Mouse (Mus musculus): ENCODE measurements around the gene Ksr1.

- TF ChIP-seq POLR2A (IDR thresholded peaks at IDR 0.05; ENCODE audit: borderline replicate concordance, control insufficient read depth, low read depth, low read length) (no peak), CTCF (IDR thresholded peaks at IDR 0.05; ENCODE audit: control insufficient read depth, insufficient read depth, low read length) (no peak)
Observed at GRCm38 (mm10) chr11:79144043-79144591, 2.1 kb downstream of the Ksr1 start.

All from bone marrow, adult 2 months (tissue).